Mouse (Mus musculus) heart, embryonic 14.5 days (tissue): ENCODE measurements around the gene Lbhd1. TPM values are rescaled to one million over a fixed set of nuclear protein-coding genes. Genes with fewer than 3 reads are reported as not detected.

Experiments used
- ATAC-seq: fragments of 200-750 bp; cut with Nextera tagmentation; 2 replicates; pipeline ENCODE4 v1.8.0; 2017; ENCODE audit warnings: low read depth, moderate TSS enrichment; ENCODE audit not compliant: insufficient number of reproducible peaks, insufficient read depth, low FRiP score
- H3K27ac ChIP-seq, 2 experiments: fragments of 200-500 bp in 1 of 2; fragments of 300-500 bp in 1 of 2; sonication (generic) in 1 of 2; replicated peaks in 1 of 2; 2 replicates each; pipeline ENCODE4 v1.5.1; 2012 to 2014; ENCODE audit warnings: low read depth in 2 of 2, low read length in 2 of 2, control low read depth in 1 of 2, mild to moderate bottlenecking in 1 of 2, mixed read lengths in 1 of 2; ENCODE audit not compliant: control insufficient read depth in 1 of 2, insufficient read depth in 1 of 2
- H3K27me3 ChIP-seq: fragments of 300-500 bp; sonication (generic); 2 replicates; pipeline ENCODE4 v1.6.1; 2014; ENCODE audit warnings: mild to moderate bottlenecking, low read length, control low read depth; ENCODE audit not compliant: control insufficient read depth, insufficient read depth
- H3K36me3 ChIP-seq: fragments of 300-500 bp; sonication (generic); 2 replicates; pipeline ENCODE4 v1.6.1; 2014; ENCODE audit warnings: mild to moderate bottlenecking, control low read depth, low read length, mixed read lengths; ENCODE audit not compliant: control insufficient read depth, insufficient read depth
- H3K4me1 ChIP-seq, 2 experiments: fragments of 200-500 bp in 1 of 2; fragments of 300-500 bp in 1 of 2; sonication (generic) in 1 of 2; 2 replicates each; pipeline ENCODE4 v1.6.1; 2012 to 2014; ENCODE audit warnings: low read length in 2 of 2, control low read depth in 1 of 2, mixed read lengths in 1 of 2; ENCODE audit not compliant: control insufficient read depth in 2 of 2, insufficient read depth in 2 of 2
- H3K4me2 ChIP-seq: fragments of 300-500 bp; sonication (generic); 2 replicates; pipeline ENCODE4 v1.6.1; 2014; ENCODE audit warnings: mild to moderate bottlenecking, low read length
- H3K4me3 ChIP-seq, 2 experiments: fragments of 200-500 bp in 1 of 2; fragments of 300-500 bp in 1 of 2; sonication (generic) in 1 of 2; 2 replicates each; pipeline ENCODE4 v1.5.1; 2012 to 2014; ENCODE audit warnings: low read length in 2 of 2, mild to moderate bottlenecking in 2 of 2, control low read depth in 1 of 2, low read depth in 1 of 2, moderate library complexity in 1 of 2; ENCODE audit not compliant: control insufficient read depth in 1 of 2, insufficient read depth in 1 of 2
- H3K9ac ChIP-seq: fragments of 300-500 bp; sonication (generic); 2 replicates; pipeline ENCODE4 v1.6.1; 2014; ENCODE audit warnings: mild to moderate bottlenecking, low read length
- H3K9me3 ChIP-seq: fragments of 300-500 bp; sonication (generic); 2 replicates; pipeline ENCODE4 v1.6.1; 2016; ENCODE audit warnings: low read length, control low read depth; ENCODE audit not compliant: control insufficient read depth
- WGBS: fragments of 180-500 bp; shearing (Covaris S2); extraction: QIAGEN DNeasy Blood & Tissue Kit; methylation state at CpG from one replicate; pipeline ENCODE4 v1.1.7; 2014; 5-methylcytosine and 5-hydroxymethylcytosine counted together
- polyA plus RNA-seq: library from polyadenylated mRNA; unstranded; fragments of >200 nt; fragmentation: Nextera tagmentation; extraction: Ambion mirVana; gene quantifications from 2 replicates; pipeline ENCODE4 v1.2.1, GENCODE M21; 2014

Gene Lbhd1
- polyA plus RNA-seq, 1 experiment from 2014 or later, result 51.5 TPM

DNA sequence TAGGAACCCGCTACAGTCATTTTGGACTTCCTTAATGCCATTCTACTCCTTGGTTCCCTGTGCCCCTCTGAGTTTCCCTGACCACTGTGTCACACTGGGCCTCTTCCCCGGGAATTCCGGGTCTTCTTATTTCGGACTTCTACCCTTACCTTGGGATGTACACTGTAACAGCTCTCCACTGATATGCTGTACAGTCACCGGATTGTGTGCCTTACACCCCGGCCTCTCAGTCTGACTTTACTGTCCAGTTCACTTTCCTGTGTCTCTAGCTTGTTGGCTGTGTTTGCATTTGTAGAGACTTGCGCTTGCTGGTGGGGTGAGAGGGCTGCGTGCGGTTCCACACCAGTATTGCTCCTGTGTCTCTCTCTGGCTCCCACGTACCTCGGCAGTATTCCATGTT lies 46.6 kb downstream of the Lbhd1 start:
- ATAC-seq, result no peak
- H3K9me3 ChIP-seq, result no peaks in the 10 kb centered on the region
- H3K4me3 ChIP-seq, result peak overlapping the region; percentile 75 to 77
- peak overlapping the region; percentile 70 for H3K4me2 ChIP-seq
- 10% methylated on average over 11 of the region's 11 CpGs for WGBS
- H3K9ac ChIP-seq, result peak overlapping the region; percentile 82
- peaks cover 5 to 8% of the 10 kb centered on the region in 2 experiments; a peak in 3 of 4 replicates for H3K4me1 ChIP-seq
- no peaks in the 10 kb centered on the region for H3K27me3 ChIP-seq
- peaks cover 57% of the 10 kb centered on the region for H3K36me3 ChIP-seq
- peak overlapping the region in 1 of 2 experiments; percentile 72; a peak in 2 of 4 replicates for H3K27ac ChIP-seq

GRCm38 (mm10) chr19:8930771-8931170 lies 47.2 kb downstream of the Lbhd1 start:
- H3K9me3 ChIP-seq, result no peaks in the 10 kb centered on the region
- peak overlapping the region; percentile 82; the same call in 1 of the 2 replicates for H3K9ac ChIP-seq
- no peaks in the 10 kb centered on the region for H3K27me3 ChIP-seq
- 77% methylated on average over 7 of the region's 7 CpGs for WGBS
- H3K36me3 ChIP-seq, result peaks cover 57% of the 10 kb centered on the region
- no peak for ATAC-seq
- H3K4me2 ChIP-seq, result peak overlapping the region; percentile 70
- no peak overlapping the region for H3K27ac ChIP-seq
- H3K4me3 ChIP-seq, result peak overlapping the region in 1 of 2 experiments; percentile 75; a peak in 2 of 4 replicates
- peaks cover 5 to 8% of the 10 kb centered on the region in 2 experiments; a peak in 3 of 4 replicates for H3K4me1 ChIP-seq

DNA sequence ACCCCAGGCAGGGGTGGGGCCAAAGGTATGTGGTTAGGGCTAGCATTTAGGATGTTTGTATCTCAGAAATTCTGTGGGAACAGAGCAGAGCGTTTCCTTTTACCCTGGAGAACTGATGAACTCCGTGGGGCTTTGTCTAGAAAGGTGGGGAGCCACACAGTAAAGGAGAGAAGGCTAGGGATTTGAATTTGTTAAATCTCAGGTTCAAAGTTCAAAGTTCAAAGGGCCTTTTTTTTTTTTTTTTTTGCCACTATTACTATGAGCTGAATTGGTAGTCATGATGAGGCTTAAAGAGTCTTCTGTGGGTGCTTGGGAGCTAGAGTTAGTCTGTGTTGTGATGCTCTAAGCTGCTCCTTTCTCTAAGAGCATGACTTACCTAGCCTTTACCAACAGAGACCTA lies 53.2 kb downstream of the Lbhd1 start:
- Histone ChIP-seq H3K27ac (no peak overlapping the region), H3K4me3 (no peak overlapping the region), H3K27me3 (no peaks in the 10 kb centered on the region), H3K9ac (no peak overlapping the region), H3K4me1 (peaks cover 5 to 10% of the 10 kb centered on the region in 2 experiments), H3K4me2 (no peak overlapping the region), H3K9me3 (no peaks in the 10 kb centered on the region), H3K36me3 (peaks cover 67% of the 10 kb centered on the region)
- ATAC-seq, result no peak
- WGBS, result 70% methylated on average over 2 of the region's 2 CpGs

DNA sequence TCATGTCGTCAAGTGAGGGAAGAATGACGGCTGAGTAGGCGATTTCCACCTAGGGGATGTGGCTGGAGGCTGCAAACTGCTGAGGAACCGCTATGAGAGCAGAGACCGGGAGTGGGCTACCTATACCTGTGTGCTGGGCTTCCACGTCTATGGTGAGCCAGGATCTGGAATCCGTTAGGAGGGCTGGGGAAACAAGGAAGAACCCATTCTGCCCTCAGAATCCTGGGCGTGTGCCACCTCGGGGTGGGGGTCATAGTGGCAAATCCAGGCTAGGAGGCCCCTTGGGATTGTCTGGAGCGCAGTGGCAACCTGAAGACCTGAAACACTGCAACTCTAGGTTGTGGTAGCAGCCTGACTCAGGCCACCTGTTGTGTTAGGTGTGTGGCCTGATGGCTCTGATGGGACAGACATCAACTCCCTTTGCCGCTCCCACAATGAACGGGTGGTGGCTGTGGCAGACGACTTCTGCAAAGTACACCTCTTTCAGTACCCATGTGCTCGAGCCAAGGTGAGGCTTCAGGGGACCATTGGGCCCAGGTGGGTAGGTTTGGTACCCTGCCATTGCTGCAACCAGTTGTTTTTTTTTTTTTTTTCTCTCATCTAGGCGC lies 57.1 kb downstream of the Lbhd1 start:
- Histone ChIP-seq H3K9ac (peak overlapping the region; percentile 99; the same call in 1 of the 2 replicates), H3K27ac (no peak overlapping the region; a peak in 1 of 4 replicates), H3K4me1 (peaks cover 12 to 37% of the 10 kb centered on the region in 2 experiments), H3K4me3 (peak overlapping the region in 1 of 2 experiments; percentile 99; a peak in 1 of 4 replicates), H3K4me2 (peak overlapping the region; percentile 79), H3K36me3 (peaks cover 61% of the 10 kb centered on the region), H3K9me3 (no peaks in the 10 kb centered on the region), H3K27me3 (no peaks in the 10 kb centered on the region)
- ATAC-seq, result no peak
- 83% methylated on average over 15 of the region's 15 CpGs for WGBS

GRCm38 (mm10) chr19:8941136-8941514 lies 57.6 kb downstream of the Lbhd1 start:
- peak overlapping the region; percentile 33 to 99 for H3K27ac ChIP-seq
- 40% methylated on average over 10 of the region's 10 CpGs for WGBS
- ATAC-seq, result no peak
- no peaks in the 10 kb centered on the region for H3K9me3 ChIP-seq
- H3K4me1 ChIP-seq, result peaks cover 12 to 37% of the 10 kb centered on the region in 2 experiments
- no peaks in the 10 kb centered on the region for H3K27me3 ChIP-seq
- peak overlapping the region; percentile 39 to 99 for H3K4me3 ChIP-seq
- H3K4me2 ChIP-seq, result peak overlapping the region; percentile 79
- H3K9ac ChIP-seq, result peak overlapping the region; percentile 99
- peaks cover 61% of the 10 kb centered on the region for H3K36me3 ChIP-seq

GRCm38 (mm10) chr19:8941515-8942217 lies 58.1 kb downstream of the Lbhd1 start, which contains the start of gene Mta2:
Gene Mta2, plus strand, starts transcription at chr19:8941875.
- H3K9me3 ChIP-seq, result no peaks in the 10 kb centered on the region
- H3K27ac ChIP-seq, result peak within 1 kb of the TSS; percentile 96 to 99
- H3K27me3 ChIP-seq, result no peaks in the 10 kb centered on the region
- peaks cover 12 to 37% of the 10 kb centered on the region in 2 experiments for H3K4me1 ChIP-seq
- under 1% methylated on average over 64 of the region's 64 CpGs for WGBS
- peak; percentile 91 for ATAC-seq
- peaks cover 62% of the 10 kb centered on the region for H3K36me3 ChIP-seq
- H3K9ac ChIP-seq, result peak within 1 kb of the TSS; percentile 99
- peak within 1 kb of the TSS; percentile 74 to 99 for H3K4me3 ChIP-seq
- peak within 1 kb of the TSS; percentile 79 for H3K4me2 ChIP-seq
